ENCODE assay signal across 15 mouse cellular contexts in the genomic region with DNA sequence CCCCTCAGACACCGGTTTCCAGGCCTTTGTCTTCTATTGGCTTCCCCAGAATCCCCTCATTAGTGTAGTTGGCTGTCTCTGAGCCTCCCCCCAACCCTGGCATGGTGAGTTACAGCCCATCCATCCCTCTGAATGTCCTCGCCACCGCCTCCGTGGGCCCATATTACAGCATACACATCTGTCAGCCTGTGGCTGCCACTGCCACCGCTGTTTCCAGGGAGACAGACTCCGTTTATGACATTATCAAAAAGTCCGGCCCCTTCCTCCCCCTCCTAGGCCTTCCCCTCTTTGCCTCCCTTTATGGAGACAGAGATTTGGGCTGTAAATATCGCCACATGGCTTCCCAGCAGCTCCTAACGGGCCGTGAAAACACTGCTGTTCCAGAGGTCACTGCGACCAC. TPM values are rescaled to one million over a fixed set of nuclear protein-coding genes. Genes with fewer than 3 reads are reported as not detected.
A peak's percentile ranks its signal among the peaks of the same experiment; 100 is the strongest.
DNase-seq lines count a peak whose midpoint lies in the region; ATAC-seq and TF ChIP-seq lines count a peak whose summit lies in the region.
"Had no signal": no experiment of that assay in that cellular context is flagged by ENCODE, and none has a peak within 500 bp of the region (broad histone marks: within the 10 kb centered on the region; RNA-seq: fewer than 3 reads in every experiment).

No protein-coding gene starts in this region.

- 28% methylated on average over 11 of the region's 11 CpGs for WGBS in forebrain, postnatal 0 days
- WGBS in forebrain, embryonic 14.5 days = 42% methylated on average over 11 of the region's 11 CpGs
- WGBS in hindbrain, embryonic 13.5 days = 15% methylated on average over 11 of the region's 11 CpGs
- WGBS in midbrain, embryonic 15.5 days = 27% methylated on average over 11 of the region's 11 CpGs

- no peak for DNase-seq in forebrain, postnatal 0 days
- DNase-seq in forebrain, embryonic 14.5 days (ENCODE audit: low spot score) = no peak
- peak; percentile 6 for DNase-seq in 416B (ENCODE audit: low read depth)
- DNase-seq in spleen, postnatal 14 days (ENCODE audit: low spot score in 2 of 2) = no peak
- no peak for DNase-seq in frontal cortex, postnatal 36 days (ENCODE audit: low spot score in 2 of 2)
- DNase-seq: adrenal gland, adult 8-10 months; B cell, adult 2 months; cerebellum, adult 11-12 months had no signal

- no peak for TF ChIP-seq CTCF in forebrain, postnatal 0 days (IDR thresholded peaks at IDR 0.05; ENCODE audit: low read depth)

- H3K27me3 ChIP-seq in forebrain, postnatal 0 days (ENCODE audit: insufficient read depth, low read length) = no peaks in the 10 kb centered on the region; the same call in 1 of the 2 replicates
- peaks cover 9% of the 10 kb centered on the region; the same call in 1 of the 2 replicates for H3K27me3 ChIP-seq in forebrain, embryonic 14.5 days (replicated peaks; ENCODE audit: control insufficient read depth, insufficient read depth, low read length)
- H3K27me3 ChIP-seq in hindbrain, embryonic 13.5 days = peaks cover 2% of the 10 kb centered on the region; the same call in 1 of the 2 replicates
- H3K27me3 ChIP-seq in midbrain, embryonic 15.5 days (replicated peaks) = no peaks in the 10 kb centered on the region

- 0 out of 2 replicates have a peak, but pooled peaks cover 6% of the 10 kb centered on the region for H3K4me1 ChIP-seq in forebrain, postnatal 0 days (ENCODE audit: insufficient read depth)
- 0 out of 2 replicates have a peak, but pooled peaks cover 6% of the 10 kb centered on the region for H3K4me1 ChIP-seq in forebrain, embryonic 14.5 days (ENCODE audit: control insufficient read depth, insufficient read depth, low read length)
- H3K4me1 ChIP-seq in hindbrain, embryonic 13.5 days (replicated peaks) = peaks cover 34% of the 10 kb centered on the region
- H3K4me1 ChIP-seq in midbrain, embryonic 15.5 days = peaks cover 12% of the 10 kb centered on the region

- H3K4me3 ChIP-seq in forebrain, postnatal 0 days (ENCODE audit: low read depth, low read length) = no peak overlapping the region
- no peak overlapping the region for H3K4me3 ChIP-seq in forebrain, embryonic 14.5 days (ENCODE audit: low read depth, low read length)
- H3K4me3 ChIP-seq in hindbrain, embryonic 13.5 days = no peak overlapping the region
- H3K4me3 ChIP-seq in midbrain, embryonic 15.5 days = no peak overlapping the region

- ATAC-seq in forebrain, postnatal 0 days = peak; percentile 34; the same call in 1 of the 2 replicates
- no peak for ATAC-seq in forebrain, embryonic 14.5 days
- peak; percentile 58; the same call in 1 of the 2 replicates for ATAC-seq in hindbrain, embryonic 13.5 days (ENCODE audit: low FRiP score)
- ATAC-seq in midbrain, embryonic 15.5 days (replicated peaks) = peak; percentile 55; the same call in 1 of the 2 replicates
- no peak for ATAC-seq in inflammation-experienced regulatory T-cells, adult 6 months

- H3K9me3 ChIP-seq in forebrain, postnatal 0 days (ENCODE audit: low read length) = no peaks in the 10 kb centered on the region
- H3K9me3 ChIP-seq in forebrain, embryonic 14.5 days (replicated peaks; ENCODE audit: control insufficient read depth, low read length) = no peaks in the 10 kb centered on the region
- H3K9me3 ChIP-seq in hindbrain, embryonic 13.5 days = no peaks in the 10 kb centered on the region
- no peaks in the 10 kb centered on the region for H3K9me3 ChIP-seq in midbrain, embryonic 15.5 days

- 0 out of 2 replicates have a peak overlapping the region, but pooled peaks have one; percentile 10 for H3K9ac ChIP-seq in forebrain, postnatal 0 days
- H3K9ac ChIP-seq in forebrain, embryonic 14.5 days (ENCODE audit: low read length) = no peak overlapping the region
- peak overlapping the region; percentile 40; the same call in 1 of the 2 replicates for H3K9ac ChIP-seq in hindbrain, embryonic 13.5 days
- H3K9ac ChIP-seq in midbrain, embryonic 15.5 days = no peak overlapping the region

- H3K36me3 ChIP-seq in forebrain, postnatal 0 days (ENCODE audit: insufficient read depth) = no peaks in the 10 kb centered on the region
- no peaks in the 10 kb centered on the region for H3K36me3 ChIP-seq in forebrain, embryonic 14.5 days (ENCODE audit: control insufficient read depth, insufficient read depth, low read length)
- H3K36me3 ChIP-seq in hindbrain, embryonic 13.5 days = no peaks in the 10 kb centered on the region
- no peaks in the 10 kb centered on the region for H3K36me3 ChIP-seq in midbrain, embryonic 15.5 days (replicated peaks)

- no peak overlapping the region for H3K4me2 ChIP-seq in forebrain, postnatal 0 days (ENCODE audit: low read depth)
- H3K4me2 ChIP-seq in forebrain, embryonic 14.5 days (ENCODE audit: low read length) = no peak overlapping the region
- no peak overlapping the region for H3K4me2 ChIP-seq in hindbrain, embryonic 13.5 days
- H3K4me2 ChIP-seq in midbrain, embryonic 15.5 days = no peak overlapping the region

- no peak overlapping the region for H3K27ac ChIP-seq in forebrain, postnatal 0 days (ENCODE audit: low read depth, low read length)
- H3K27ac ChIP-seq in forebrain, embryonic 14.5 days (ENCODE audit: low read depth, low read length) = no peak overlapping the region
- peak overlapping the region; percentile 70 for H3K27ac ChIP-seq in hindbrain, embryonic 13.5 days
- H3K27ac ChIP-seq in midbrain, embryonic 15.5 days = peak overlapping the region; percentile 3; the same call in 1 of the 2 replicates
- H3K27ac ChIP-seq: stomach, postnatal 0 days had no signal

RNA-seq across cellular contexts. Expression of a gene that starts 38.5 kb away (rescaled TPM):
- total RNA-seq in forebrain, postnatal 0 days (2014; rRNA removed) = 90.3 and 103 TPM in 2 replicates
- 98.6 and 114 TPM in 2 replicates for polyA plus RNA-seq in forebrain, postnatal 0 days (2015; fragmentation: Nextera tagmentation; extraction: Ambion mirVana)
- 19.0 and 26.7 TPM in 2 replicates for polyA plus RNA-seq in forebrain, embryonic 14.5 days (2014; fragmentation: Nextera tagmentation; extraction: Ambion mirVana)
- polyA plus RNA-seq in hindbrain, embryonic 13.5 days (2015; fragmentation: Nextera tagmentation; extraction: Ambion mirVana) = 48.9 and 50.4 TPM in 2 replicates
- polyA plus RNA-seq in midbrain, embryonic 15.5 days (2015; fragmentation: Nextera tagmentation; extraction: Ambion mirVana) = 77.8 and 83.1 TPM in 2 replicates
- polyA plus RNA-seq in inflammation-experienced regulatory T-cells, adult 6 months (2017; shearing (Covaris generic)) = not detected
- total RNA-seq: granulocyte monocyte progenitor cell, adult 5-6 weeks; MEL; neutrophil, adult 5-6 weeks had no signal

Comparison
In these comparisons a context has a peak if more than half of its experiments do, and no peak if none do; other contexts are left out.
1. ATAC-seq: peak in forebrain, postnatal 0 days (single experiment), hindbrain, embryonic 13.5 days (single experiment) and midbrain, embryonic 15.5 days (single experiment); none in forebrain, embryonic 14.5 days (single experiment) and inflammation-experienced regulatory T-cells, adult 6 months (single experiment).
2. H3K9ac ChIP-seq: peak in forebrain, postnatal 0 days (single experiment) and hindbrain, embryonic 13.5 days (single experiment); none in forebrain, embryonic 14.5 days (single experiment) and midbrain, embryonic 15.5 days (single experiment).
3. H3K27ac ChIP-seq: peak in hindbrain, embryonic 13.5 days (single experiment) and midbrain, embryonic 15.5 days (single experiment); none in forebrain, postnatal 0 days (single experiment) and forebrain, embryonic 14.5 days (single experiment).
4. RNA of a gene that starts 38.5 kb away (polyA plus RNA-seq): 98.6 to 114 TPM in forebrain, postnatal 0 days, 77.8 to 83.1 TPM in midbrain, embryonic 15.5 days, 48.9 to 50.4 TPM in hindbrain, embryonic 13.5 days and 19.0 to 26.7 TPM in forebrain, embryonic 14.5 days; not detected in inflammation-experienced regulatory T-cells, adult 6 months; every median in the first group is over 10 times any median in the second.